Mouse (Mus musculus) embryo, embryonic 10.5 days (tissue): Measurements from ENCODE around the gene Tmem30a.

Experiments used
- DNase-seq: peaks from one replicate; pipeline ENCODE4 v3.0.0-alpha.2; 2015; ENCODE audit warnings: low spot score

The Tmem30a gene

DNA sequence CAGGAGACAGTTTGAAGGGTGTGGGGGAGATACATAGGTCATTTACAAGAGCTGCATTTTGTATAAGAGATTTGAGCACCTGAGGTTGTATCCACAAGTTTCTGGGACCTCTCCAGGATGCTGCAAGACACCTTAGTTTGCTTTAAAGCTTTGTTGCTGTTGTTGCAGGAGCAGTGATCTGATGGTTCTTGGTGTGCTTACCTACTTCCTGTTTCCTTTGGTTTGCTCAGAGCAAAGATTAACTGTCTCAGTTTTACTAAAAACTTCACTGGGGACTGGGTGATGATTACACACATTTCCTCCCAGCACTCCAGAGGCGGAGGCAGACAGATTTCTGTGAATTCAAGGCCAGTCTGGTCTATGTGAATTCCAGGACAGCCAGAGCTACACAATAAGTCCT lies 1.8 kb upstream of the Tmem30a start:
- no peak for DNase-seq

DNA sequence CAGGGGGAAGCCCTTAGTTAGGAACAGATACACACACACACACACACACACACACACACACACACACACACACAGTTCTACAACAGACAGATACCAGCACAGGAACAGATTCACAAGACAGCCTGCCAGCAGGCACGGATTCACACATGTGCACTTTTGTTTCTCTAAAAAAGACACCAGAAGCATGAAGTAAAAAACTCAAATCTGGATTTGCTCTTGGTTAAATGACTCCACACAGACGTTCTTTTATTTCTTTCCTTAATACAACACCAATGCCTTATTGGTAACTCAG lies 7.6 kb downstream of the Tmem30a start:
- no peak for DNase-seq

DNA sequence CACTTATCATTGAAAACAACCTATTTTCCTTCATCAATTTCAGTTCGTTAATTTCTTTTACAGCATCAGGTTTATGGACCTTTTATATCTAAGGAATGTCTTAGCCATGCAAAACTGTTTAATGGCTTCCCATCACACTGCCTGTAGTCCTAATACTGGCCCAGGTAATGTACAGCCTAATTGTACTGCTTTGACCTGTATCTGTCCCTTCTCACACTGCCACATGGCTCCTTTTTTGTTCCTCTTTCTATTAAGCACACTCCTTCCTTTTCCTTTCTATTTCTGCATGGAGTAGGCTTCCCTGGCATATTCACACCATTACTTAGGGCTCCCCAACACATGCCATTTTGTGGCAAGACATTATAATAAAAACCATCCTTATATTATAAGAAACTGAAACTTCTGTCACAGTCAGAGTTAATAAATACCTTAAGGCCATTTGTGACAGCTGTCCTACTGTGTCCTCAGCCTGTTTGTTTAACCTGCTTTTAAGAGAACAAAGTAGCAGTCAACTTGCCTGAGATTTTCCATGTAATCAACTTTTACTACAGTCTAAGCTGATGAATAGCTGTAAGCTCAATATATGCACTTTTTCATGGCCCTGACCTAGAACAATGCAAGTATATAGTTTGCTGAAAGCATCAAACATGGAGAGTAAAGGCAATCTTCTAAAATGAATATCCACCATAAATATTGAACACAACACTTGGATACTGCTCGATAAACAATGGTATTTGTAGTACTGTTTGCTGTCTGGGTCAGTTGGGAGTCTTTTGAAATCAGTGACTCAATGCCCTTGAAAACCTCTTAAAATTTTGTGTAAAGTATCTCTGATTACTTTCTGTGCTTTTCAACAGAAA lies 8.1 kb downstream of the Tmem30a start:
- DNase-seq: no peak

DNA sequence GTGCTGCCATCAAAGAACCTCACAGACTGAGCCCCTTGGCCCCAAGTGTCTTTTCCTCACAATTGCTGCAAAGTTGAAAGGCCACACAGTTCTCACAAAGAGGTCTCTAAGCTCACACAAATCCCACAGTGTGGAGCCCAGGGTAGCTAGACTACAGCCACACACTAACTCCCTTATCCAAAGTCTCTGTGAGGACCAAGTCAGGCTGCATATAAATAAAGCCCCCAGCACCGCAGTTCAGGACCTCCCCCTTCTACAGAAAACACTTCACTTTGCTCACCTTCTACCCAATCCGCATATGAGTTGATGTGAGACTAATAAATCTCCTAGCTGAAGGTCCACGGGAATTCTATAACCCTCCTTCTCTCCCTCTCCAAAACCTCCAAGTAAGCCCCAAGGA lies 8.9 kb downstream of the Tmem30a start:
- no peak for DNase-seq

DNA sequence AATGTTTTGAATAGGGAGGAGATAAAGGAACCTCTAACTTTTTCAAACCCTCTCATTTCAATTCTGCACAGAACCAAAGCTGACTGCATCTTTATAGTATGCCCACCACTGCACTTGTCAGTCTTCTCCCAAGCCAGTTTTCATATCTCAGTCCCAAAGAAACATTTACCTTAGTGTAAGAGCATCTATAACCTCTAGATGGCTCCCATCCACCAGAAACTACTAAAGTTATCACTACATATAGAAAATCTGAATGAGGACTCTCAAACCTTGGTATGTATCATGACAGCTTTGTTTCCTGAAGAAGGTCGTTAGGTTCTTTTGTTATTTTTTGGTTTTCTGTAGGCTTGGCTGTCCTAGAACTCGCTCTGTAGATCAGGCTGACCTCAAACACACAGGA lies 14.0 kb downstream of the Tmem30a start:
- DNase-seq: peak; percentile 19

DNA sequence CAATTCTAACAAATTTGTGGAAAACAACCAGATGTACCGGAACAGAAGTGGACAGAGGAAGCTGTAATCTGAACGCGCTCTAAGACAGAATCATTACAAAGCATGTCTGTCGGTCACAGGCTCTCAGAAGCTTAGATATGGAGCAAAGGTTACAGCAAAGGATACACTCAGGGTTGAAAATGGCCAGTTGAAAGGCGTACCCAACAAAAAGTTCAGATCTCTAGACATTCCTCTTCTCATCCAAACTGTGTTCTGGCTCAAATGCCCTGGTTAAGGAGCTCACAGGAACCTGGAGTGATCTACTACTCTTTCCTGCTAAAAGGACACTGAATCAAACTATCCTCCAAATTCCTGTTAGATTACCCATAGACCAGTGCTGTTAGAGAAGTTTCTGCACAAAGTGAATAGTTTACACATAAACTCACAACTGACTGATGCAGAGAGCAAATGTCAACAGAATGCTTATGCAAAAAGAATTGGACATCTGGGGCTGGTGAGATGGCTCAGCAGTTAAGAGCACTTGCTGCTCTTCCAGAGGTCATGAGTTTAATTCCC lies 26.2 kb downstream of the Tmem30a start:
- DNase-seq: no peak

DNA sequence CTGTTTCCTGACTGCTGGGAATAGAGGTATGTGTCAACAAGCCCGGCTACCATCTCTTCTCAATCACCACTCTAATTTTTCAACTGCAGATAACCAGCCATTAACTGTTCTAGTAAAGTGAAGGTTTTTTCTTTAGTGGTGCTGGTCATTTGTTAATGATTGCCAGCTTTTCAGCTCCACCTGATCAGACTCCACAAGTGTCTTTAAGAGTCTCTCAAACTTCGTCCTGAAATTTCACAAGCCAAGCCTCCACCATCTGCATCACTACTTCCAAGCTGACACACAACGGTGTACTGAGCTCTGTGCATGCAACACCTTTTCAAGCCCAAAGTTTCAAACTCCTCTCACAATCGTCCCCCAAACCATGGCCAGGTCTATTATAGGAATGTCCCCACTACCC lies 28.0 kb downstream of the Tmem30a start:
- no peak for DNase-seq

DNA sequence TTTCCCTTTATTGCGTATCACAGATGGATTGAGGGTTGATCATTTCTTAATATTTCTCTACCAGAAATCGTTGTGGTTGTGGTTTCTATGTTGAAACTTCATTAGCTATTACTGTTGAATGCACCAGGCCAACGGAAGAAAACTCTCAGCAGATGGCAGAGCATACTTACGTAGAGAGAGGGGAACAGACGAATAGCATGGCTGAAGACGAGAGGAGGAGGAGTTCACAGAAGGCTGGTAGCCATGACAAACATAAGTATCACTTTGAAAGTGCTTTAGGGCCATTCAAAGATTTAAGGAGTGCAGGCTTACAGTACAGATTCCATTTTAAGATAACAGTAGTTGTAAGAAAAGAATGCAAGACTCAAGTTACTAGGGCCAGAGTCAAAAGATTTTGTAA lies 30.8 kb downstream of the Tmem30a start:
- DNase-seq: no peak

DNA sequence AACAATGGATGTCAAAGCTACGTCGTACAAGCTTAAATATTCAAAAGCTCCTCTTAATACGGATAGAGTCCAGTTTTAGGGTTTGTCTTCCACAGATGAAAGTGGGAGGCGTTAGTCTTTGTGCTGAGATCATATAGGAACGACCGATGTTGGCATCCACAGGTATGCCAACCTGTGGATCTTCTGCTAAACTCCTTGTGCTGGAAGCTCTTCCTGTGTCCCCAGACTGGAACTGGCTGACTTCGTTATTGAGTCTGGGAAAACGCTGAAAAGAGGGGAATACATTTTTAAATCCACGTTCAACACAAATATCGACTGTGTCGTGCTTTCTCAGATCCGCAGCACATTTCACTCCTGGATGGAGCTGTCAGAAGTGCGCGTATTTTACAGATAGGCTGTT lies 33.2 kb downstream of the Tmem30a start:
- no peak for DNase-seq

DNA sequence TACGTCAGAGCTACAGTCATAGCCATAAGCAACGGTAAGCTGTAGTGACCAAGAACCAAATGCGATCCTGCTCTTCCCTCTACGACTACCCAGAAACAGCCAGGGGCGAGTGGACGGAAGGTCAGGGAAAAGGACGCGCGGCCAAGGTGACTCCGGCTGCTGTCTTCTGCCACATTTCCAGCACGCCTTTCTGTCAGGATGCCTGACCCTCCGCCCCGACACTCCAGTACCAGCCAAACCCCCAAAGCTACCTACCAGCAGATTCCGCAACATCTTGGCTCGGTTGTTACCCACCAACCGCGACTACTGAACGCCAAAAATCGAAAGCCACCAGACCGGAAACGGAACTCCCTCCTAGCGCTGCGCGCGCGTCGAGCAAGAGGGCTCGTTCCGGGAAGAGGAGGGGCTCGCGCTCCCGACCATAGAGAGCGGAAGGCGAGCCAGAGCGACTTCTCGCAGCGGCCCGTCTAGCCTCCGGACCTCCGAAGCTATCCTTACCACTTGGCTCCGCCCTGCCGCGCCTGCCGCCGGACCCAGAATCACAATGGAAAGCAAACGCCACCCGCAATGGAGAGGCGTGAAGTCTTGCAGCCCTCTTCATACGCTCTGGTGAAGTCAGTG lies 33.8 kb downstream of the Tmem30a start, which contains the start of gene Cox7a2:
Cox7a2 (minus strand) TSS at position 494 of the 621 bp plus-strand sequence.
- DNase-seq: peak; percentile 98

DNA sequence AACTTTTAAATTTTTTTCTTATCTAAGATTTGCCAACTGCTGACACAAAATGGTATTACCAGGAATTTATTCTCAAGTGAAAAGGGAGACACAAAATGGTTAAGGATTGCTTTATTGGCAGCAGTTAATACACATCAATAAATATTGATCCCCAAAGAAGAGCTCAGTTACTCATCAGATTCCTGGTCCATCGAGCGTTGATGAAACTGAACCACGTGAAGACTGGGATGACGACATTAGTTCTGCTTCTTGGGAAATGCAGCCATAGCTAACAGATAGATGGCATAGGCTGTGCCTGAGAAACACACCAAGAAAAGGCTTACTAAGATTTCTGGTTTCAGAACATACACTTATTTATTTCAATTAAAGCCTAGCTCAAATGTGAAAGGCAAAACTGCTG lies 38.0 kb downstream of the Tmem30a start:
- no peak for DNase-seq

DNA sequence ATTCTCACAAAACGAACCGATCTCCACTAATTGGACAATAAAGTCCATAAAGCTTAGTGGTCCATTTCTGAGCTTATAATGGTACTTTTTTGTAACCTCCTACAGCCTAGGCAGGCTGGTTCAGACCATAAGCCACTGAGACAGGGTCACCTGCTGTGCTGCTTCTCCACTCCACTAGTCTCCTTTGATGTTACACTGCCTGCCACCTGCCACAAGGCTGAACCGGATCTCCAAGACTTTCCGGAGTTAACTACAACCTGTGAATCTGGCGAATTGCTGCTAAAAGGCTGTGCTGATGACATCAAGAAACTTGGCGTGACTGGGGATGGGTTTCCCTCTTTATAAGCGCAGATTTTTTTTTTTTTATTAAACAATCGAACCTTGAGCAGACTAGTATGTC lies 41.5 kb downstream of the Tmem30a start:
- no peak for DNase-seq

DNA sequence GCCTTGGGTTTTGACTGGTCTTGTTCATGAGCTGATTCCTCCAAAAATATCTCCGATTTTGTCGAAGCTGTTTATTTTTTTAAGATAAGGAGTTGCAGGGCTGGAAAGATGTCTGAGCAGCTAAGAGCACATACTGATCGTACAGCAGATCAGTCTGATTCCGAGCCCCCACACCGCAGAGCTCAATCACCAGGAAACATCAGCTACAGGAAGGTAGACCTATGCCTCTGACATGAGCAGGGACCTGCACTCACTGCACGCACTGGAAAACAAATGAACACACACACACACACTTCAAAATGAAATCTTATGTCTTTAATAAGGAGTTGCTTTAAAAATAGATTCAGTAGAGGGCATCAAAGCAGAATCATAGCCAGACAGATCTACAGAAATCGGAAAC lies 42.6 kb downstream of the Tmem30a start:
- DNase-seq: no peak

DNA sequence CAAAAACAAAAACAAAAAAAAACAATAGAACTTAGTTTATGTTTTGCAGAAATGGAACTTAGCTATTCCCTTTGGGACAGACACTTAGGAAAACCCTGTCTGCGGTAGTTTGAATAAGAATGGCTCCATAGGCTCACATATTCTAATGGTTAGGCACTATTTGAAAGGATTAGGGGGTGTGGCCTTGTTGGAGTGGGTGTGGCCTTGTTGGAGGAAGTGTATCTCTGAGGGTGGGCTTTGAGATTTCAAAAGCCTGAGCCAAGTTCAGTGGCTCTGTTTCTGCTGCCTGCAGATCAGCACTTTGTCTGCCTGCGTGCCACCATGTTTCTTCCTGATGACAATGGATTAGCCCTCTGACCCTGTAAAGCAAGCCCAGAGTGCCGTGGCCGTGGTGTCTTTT lies 48.3 kb downstream of the Tmem30a start:
- DNase-seq: no peak

DNA sequence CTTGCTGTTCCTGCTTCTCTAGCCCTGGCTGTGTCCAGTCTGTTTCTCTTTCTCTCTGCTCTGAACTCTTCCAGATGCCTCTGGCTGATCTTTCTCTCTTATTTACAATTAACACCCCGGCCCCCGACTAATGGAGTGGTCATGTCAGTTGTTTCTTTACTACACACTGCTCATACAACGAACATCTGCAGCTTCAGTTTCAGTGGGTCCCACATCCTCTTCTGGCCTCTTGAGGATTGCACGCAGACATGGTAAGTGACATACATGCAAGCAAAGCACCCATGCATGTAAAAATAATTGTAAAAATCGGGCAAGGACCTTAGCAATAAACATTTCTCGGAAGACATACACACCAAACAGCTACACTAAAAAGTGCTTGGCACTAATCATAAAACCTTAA lies 57.7 kb downstream of the Tmem30a start:
- DNase-seq: no peak

DNA sequence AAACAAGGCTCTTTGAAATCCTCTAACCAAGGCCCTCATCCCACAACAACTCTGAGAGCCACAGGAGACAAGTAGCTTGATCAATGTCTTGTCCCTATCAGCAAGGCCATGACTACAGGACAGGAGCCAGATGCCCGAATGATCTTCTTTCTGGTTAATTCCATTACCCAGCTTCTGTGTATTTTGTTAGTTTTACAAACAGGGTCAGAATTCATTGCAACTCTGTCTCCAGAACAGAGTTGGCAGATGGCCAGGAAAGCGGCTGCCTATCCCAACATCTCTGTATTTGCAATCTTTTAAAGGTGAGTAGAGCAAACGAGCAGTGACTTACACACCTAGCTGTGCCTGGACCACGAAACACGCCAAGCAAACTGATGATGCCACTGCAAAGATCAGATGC lies 63.0 kb downstream of the Tmem30a start:
- no peak for DNase-seq

DNA sequence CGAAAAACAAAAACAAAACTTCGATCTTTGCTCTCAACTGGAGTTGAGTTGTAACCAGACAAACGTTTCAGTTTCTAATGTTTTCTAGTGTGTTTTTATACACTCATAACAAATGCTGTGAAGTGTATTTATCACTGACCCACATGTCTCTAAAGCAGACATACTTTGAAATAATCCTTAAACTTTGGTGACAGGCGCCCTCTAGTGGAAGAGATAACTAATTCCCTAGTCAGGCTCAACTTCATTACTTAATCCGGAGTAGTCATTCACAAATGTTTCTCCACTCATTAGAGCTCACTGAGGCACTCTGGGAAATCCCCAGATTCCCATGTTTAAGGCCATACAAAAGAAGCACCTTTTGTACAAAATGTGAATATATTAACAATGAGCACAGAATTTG lies 70.2 kb downstream of the Tmem30a start:
- peak; percentile 84 for DNase-seq

DNA sequence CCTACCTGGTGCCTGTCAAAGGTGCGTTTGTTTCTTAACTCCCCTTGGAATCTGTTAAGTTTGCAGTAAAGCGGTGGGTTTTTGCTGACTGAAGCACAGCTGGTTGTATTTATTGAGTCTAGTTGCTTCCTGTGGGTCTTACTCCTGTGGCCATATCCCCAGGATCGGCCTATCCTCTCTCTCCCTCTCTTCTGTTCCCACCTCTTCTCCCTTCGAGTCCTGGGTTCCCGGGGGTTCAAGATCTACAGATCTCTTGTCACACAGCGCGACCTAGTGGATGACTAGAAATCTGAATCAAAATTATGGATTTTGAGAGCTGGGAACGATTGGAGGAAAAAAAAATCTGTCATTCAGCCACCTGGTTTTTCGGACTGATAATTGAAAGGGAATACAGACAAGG lies 72.3 kb downstream of the Tmem30a start:
- DNase-seq: peak; percentile 87

DNA sequence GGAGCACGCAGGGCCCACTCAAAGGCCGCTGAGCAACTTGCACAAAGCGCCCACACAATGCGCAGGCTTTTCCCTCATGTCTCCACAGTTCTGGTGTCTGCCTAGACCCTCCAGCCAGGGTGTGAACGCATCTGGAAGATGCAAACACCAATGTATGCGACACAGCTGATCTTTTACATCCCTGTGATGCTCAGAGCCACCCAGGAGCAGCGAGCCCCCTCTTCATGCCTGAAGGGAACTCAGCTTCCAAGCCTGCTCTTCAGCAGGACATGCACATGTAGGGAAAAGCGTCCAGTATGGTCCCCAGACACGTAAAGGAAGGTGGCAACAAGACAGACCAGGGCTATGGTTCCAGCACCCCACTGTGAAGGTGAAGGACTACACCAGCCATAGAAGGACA lies 73.2 kb downstream of the Tmem30a start:
- peak; percentile 35 for DNase-seq

DNA sequence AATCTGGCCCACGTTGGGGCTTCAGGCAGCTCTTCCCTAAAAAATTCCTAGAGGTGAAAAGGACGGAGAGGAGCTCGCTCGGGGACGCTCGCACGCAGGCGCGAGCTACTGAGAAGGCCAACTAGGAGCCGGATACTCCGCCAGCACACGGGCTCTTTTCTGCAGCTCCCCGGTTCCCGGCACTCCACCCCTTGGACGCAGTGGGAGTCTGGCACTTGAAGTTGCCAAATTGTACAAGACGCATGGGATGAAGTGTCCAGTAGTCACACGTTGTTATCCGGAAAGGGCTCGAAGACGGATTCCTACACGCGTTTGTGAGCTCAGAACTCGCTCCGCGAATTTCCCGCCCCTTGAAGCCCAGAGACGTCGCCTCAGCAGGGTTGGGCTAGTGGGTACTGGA lies 73.9 kb downstream of the Tmem30a start:
- DNase-seq: peak; percentile 66
